Mouse (Mus musculus): ENCODE measurements around the gene Cyp2c68. TPM values are rescaled to one million over a fixed set of nuclear protein-coding genes. Genes with fewer than 3 reads are reported as not detected.
"Not testable (repeated sequence)": the region's sequence is repeated elsewhere in the genome, so short reads cannot be mapped to it uniquely, and the experiment has no call there.

Gene Cyp2c68
- polyA plus RNA-seq, 1 experiment from 2014 or later: 47.2 TPM

GRCm38 (mm10) chr19:39644551-39644950 lies 96.3 kb downstream of the Cyp2c68 start:
- not testable (repeated sequence) for H3K36me3 ChIP-seq (ENCODE audit: control insufficient read depth, insufficient read depth, low read length); H3K9ac ChIP-seq (ENCODE audit: low read depth, low read length); H3K4me3 ChIP-seq (ENCODE audit: low read depth, low read length); H3K4me2 ChIP-seq; H3K27ac ChIP-seq (ENCODE audit: low read depth, low read length); H3K4me1 ChIP-seq (replicated peaks; ENCODE audit: control insufficient read depth, insufficient read depth, low read length); ATAC-seq (replicated peaks; ENCODE audit: low FRiP score); DNase-seq (ENCODE audit: low spot score); H3K9me3 ChIP-seq (ENCODE audit: control insufficient read depth, low read length); H3K27me3 ChIP-seq (replicated peaks; ENCODE audit: control insufficient read depth, insufficient read depth, low read length)
- 83% methylated on average over 7 of the region's 7 CpGs for WGBS

Other genes starting within 250 kb of the Cyp2c68 start
- gene Cyp2c39, start 230.2 kb downstream of the Cyp2c68 start, polyA plus RNA-seq (2014; fragmentation: Nextera tagmentation; extraction: Ambion mirVana): not detected in 2 replicates
- 0.29 and 0.49 TPM in 2 replicates for gene Cyp2c67, start 92.0 kb downstream of the Cyp2c68 start, polyA plus RNA-seq (2014; fragmentation: Nextera tagmentation; extraction: Ambion mirVana)
- gene Cyp2c40, start 71.8 kb upstream of the Cyp2c68 start, polyA plus RNA-seq (2014; fragmentation: Nextera tagmentation; extraction: Ambion mirVana): not detected in 2 replicates
- gene Cyp2c69, start 145.7 kb upstream of the Cyp2c68 start, polyA plus RNA-seq (2014; fragmentation: Nextera tagmentation; extraction: Ambion mirVana): not detected in 2 replicates